Mouse (Mus musculus) intestine, embryonic 16.5 days (tissue): ENCODE results near the gene Rcsd1. TPM values are rescaled to one million over a fixed set of nuclear protein-coding genes. Genes with fewer than 3 reads are reported as not detected.

Source experiments
- ATAC-seq: fragments of 200-750 bp; cut with Nextera tagmentation; 2 replicates; pipeline ENCODE4 v1.8.0; 2017; ENCODE audit warnings: moderate TSS enrichment, moderate library complexity
- H3K27ac ChIP-seq: fragments of 300-500 bp; sonication (generic); 2 replicates; pipeline ENCODE4 v1.5.1; 2014; ENCODE audit warnings: mild to moderate bottlenecking, low read length
- H3K27me3 ChIP-seq: fragments of 300-500 bp; sonication (generic); replicated peaks from 2 replicates; pipeline ENCODE4 v1.6.1; 2014; ENCODE audit warnings: low read length, control low read depth, mixed read lengths; ENCODE audit not compliant: control insufficient read depth, insufficient read depth
- H3K36me3 ChIP-seq: fragments of 300-500 bp; sonication (generic); 2 replicates; pipeline ENCODE4 v1.6.1; 2014; ENCODE audit warnings: low read length, control low read depth; ENCODE audit not compliant: control insufficient read depth, insufficient read depth
- H3K4me1 ChIP-seq: fragments of 300-500 bp; sonication (generic); 2 replicates; pipeline ENCODE4 v1.6.1; 2014; ENCODE audit warnings: low read length, control low read depth, mixed read lengths; ENCODE audit not compliant: control insufficient read depth, insufficient read depth
- H3K4me2 ChIP-seq: fragments of 300-500 bp; sonication (generic); 2 replicates; pipeline ENCODE4 v1.6.1; 2014; ENCODE audit warnings: low read depth, low read length, control low read depth
- H3K4me3 ChIP-seq: fragments of 300-500 bp; sonication (generic); 2 replicates; pipeline ENCODE4 v1.5.1; 2014; ENCODE audit warnings: mild to moderate bottlenecking, low read length
- H3K9ac ChIP-seq: fragments of 300-500 bp; sonication (generic); 2 replicates; pipeline ENCODE4 v1.6.1; 2014; ENCODE audit warnings: low read depth, low read length
- H3K9me3 ChIP-seq: fragments of 300-500 bp; sonication (generic); 2 replicates; pipeline ENCODE4 v1.6.1; 2016; ENCODE audit warnings: low read length, control low read depth; ENCODE audit not compliant: control insufficient read depth
- WGBS: fragments of 180-500 bp; shearing (Covaris S2); extraction: QIAGEN DNeasy Blood & Tissue Kit; methylation state at CpG from one replicate; pipeline ENCODE4 v1.1.7; 2014; 5-methylcytosine and 5-hydroxymethylcytosine counted together
- polyA plus RNA-seq: library from polyadenylated mRNA; unstranded; fragments of >200 nt; fragmentation: Nextera tagmentation; extraction: Ambion mirVana; gene quantifications from 2 replicates; pipeline ENCODE4 v1.2.1, GENCODE M21; 2015

Rcsd1 gene
- polyA plus RNA-seq, 1 experiment from 2014 or later: 32.4 TPM

DNA sequence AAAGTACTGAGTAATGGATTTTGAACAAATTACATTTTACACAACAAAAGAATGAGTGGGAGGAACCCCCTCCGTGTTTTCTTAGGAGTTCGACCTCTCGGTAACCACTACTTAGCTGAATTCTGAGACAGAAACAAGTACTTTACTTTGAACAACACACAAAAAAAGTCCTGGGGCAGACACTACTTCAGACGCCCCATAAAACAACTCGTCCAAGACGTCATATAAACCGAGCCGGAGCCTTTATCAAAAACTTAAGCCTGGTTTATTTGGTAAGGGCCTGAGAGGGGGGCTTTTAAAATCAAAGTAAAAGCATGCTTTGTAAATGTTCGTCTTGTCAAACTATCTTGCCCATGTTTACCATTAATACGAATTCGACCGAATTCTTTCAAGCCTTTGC lies 76.2 kb downstream of the Rcsd1 start:
- Histone ChIP-seq H3K27ac (no peak overlapping the region; the same call in 1 of the 2 replicates), H3K27me3 (no peaks in the 10 kb centered on the region), H3K4me2 (peak overlapping the region; percentile 84), H3K4me1 (peaks cover 34% of the 10 kb centered on the region), H3K9ac (peak overlapping the region; percentile 89), H3K36me3 (no peaks in the 10 kb centered on the region), H3K4me3 (peak overlapping the region; percentile 88), H3K9me3 (no peaks in the 10 kb centered on the region)
- WGBS: 1% methylated on average over 12 of the region's 12 CpGs
- no peak for ATAC-seq

DNA sequence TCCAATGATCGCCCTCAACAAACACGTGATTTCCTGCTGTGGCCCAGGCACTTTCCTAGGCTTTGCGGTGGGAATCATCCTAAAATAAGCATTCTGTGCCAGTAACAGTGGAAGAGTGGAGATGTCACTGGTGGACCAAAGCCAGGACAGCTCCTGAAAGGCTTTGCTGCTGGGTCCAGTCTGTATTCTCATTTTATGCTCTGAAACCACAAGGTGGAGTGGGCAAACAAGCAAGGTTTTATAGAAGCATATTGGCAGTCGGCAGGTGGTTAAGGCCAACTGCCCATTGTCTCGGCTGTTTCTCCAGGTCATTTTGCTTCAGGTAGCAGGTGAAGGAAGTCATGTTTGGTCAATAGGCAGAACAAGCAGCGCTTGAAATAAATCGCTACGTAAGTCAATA lies 78.4 kb downstream of the Rcsd1 start:
- H3K9me3 ChIP-seq: no peaks in the 10 kb centered on the region
- ATAC-seq: no peak
- peaks cover 34% of the 10 kb centered on the region for H3K4me1 ChIP-seq
- H3K27me3 ChIP-seq: no peaks in the 10 kb centered on the region
- H3K36me3 ChIP-seq: no peaks in the 10 kb centered on the region
- no peak overlapping the region for H3K9ac ChIP-seq
- H3K27ac ChIP-seq: no peak overlapping the region
- no peak overlapping the region for H3K4me3 ChIP-seq
- WGBS: 64% methylated on average over 8 of the region's 8 CpGs
- H3K4me2 ChIP-seq: no peak overlapping the region; the same call in 1 of the 2 replicates

DNA sequence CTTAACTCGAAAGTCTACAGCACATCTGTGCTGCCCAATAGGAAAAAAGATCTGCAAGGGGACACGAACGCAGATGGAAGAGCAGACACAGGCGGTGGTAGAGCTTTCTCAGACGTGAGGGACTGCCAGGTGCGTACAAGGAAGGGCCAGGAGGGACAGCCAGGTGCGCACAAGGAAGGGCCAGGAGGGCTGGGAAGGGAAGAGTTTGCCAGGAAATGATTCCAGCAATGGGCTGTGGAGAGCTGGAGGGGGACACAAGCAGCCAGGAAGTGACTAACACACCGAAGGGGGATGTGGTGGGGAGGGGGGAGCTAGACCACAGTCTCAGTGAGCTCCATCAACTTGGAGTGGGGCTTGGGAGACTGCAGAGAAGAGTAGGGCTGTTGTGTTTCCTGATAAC lies 79.6 kb downstream of the Rcsd1 start:
- no peaks in the 10 kb centered on the region for H3K36me3 ChIP-seq
- peaks cover 29% of the 10 kb centered on the region for H3K4me1 ChIP-seq
- no peaks in the 10 kb centered on the region for H3K27me3 ChIP-seq
- peak; percentile 13; the same call in 1 of the 2 replicates for ATAC-seq
- H3K4me3 ChIP-seq: no peak overlapping the region; the same call in 1 of the 2 replicates
- 27% methylated on average over 8 of the region's 8 CpGs for WGBS
- no peaks in the 10 kb centered on the region for H3K9me3 ChIP-seq
- peak overlapping the region; percentile 76 for H3K27ac ChIP-seq
- H3K4me2 ChIP-seq: peak overlapping the region; percentile 28
- H3K9ac ChIP-seq: peak overlapping the region; percentile 23

DNA sequence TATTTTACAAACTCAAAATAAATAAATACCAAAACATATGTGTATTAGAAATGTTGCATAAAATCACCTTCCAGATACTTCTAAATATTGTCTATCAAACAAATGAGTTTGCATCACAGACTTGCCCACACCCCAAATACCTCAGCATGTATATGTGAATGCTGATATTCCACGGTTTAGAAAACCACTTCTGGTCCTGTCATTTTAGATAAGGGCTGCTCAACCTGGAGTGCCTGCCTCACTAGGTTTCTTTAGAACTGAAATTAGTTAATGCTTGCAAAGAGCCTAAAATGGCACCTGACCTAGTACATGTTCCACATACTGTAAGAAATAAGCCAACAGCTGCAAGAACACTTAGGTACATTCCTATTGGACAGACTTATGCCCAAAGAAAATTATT lies 81.0 kb downstream of the Rcsd1 start:
- H3K4me1 ChIP-seq: peaks cover 26% of the 10 kb centered on the region
- H3K9ac ChIP-seq: no peak overlapping the region
- H3K4me3 ChIP-seq: no peak overlapping the region
- ATAC-seq: no peak
- H3K27me3 ChIP-seq: no peaks in the 10 kb centered on the region
- H3K36me3 ChIP-seq: no peaks in the 10 kb centered on the region
- H3K4me2 ChIP-seq: no peak overlapping the region
- no peak overlapping the region for H3K27ac ChIP-seq
- 82% methylated on average over 1 of the region's 1 CpGs for WGBS
- no peaks in the 10 kb centered on the region for H3K9me3 ChIP-seq

DNA sequence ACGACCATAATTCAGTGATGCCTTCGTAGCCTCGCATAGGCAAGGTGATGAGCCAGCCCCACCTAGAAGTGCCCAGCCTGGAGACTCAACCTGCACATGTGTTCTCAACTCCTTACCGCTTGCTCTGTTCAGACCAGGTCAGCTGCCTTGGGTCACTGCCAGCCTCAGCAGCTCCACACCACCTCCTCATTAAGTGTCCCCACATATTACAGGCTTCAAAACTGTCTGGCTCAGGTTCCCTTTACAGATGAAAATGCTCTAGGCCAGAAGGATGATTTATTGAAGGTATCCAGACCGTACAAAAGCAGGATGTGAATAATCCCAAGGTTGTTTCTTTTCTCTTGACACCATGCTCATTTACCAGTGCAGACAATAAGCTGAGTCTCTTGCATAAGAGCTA lies 83.7 kb downstream of the Rcsd1 start:
- Histone ChIP-seq H3K27ac (no peak overlapping the region), H3K4me1 (peaks cover 18% of the 10 kb centered on the region), H3K36me3 (no peaks in the 10 kb centered on the region), H3K9ac (no peak overlapping the region), H3K4me2 (no peak overlapping the region), H3K27me3 (no peaks in the 10 kb centered on the region), H3K9me3 (no peaks in the 10 kb centered on the region), H3K4me3 (no peak overlapping the region)
- 65% methylated on average over 5 of the region's 5 CpGs for WGBS
- no peak for ATAC-seq

DNA sequence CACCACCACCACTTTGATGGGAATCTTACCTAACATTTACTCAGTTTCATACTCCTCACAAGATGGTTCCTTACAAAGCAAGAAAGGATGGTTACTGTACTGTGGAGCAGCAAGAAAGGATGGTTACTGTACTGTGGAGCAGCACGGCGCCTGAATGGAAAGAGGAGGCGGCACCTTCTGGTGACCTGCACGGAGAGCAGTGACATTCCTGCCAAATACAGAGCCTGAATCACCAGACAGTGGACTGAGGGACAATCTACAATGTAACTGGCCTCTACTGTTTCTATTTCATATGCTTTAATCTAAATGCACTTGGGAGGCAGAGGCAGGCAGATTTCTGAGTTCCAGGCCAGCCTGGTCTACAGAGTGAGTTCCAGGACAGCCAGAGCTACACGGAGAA lies 84.5 kb downstream of the Rcsd1 start:
- H3K4me3 ChIP-seq: no peak overlapping the region
- H3K9me3 ChIP-seq: no peaks in the 10 kb centered on the region
- H3K4me2 ChIP-seq: no peak overlapping the region
- H3K9ac ChIP-seq: no peak overlapping the region
- H3K36me3 ChIP-seq: no peaks in the 10 kb centered on the region
- H3K27me3 ChIP-seq: no peaks in the 10 kb centered on the region
- peaks cover 14% of the 10 kb centered on the region for H3K4me1 ChIP-seq
- no peak for ATAC-seq
- H3K27ac ChIP-seq: no peak overlapping the region
- WGBS: 84% methylated on average over 5 of the region's 5 CpGs

DNA sequence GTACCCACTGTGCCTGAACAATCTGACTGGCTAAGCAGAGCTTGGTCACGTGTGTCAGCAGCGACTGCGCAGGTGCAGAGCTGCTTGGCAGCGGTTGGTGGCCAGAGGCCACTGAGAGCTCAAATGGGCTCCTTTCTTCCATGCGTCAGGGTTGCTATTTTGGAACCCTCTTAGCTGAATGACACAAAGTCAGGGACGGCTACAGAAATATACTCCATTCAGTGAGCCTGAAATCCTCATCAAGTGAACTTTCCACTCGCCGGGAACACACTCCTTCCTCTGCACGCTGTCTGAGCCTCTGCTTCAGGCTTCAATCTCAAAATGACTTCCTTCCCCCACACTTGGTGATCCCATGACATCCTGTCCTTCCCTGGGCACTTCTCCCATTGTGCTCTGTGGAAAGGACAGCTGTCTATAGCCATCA lies 91.3 kb downstream of the Rcsd1 start:
- Histone ChIP-seq H3K4me2 (no peak overlapping the region), H3K4me1 (peaks cover 19% of the 10 kb centered on the region), H3K9me3 (0 out of 2 replicates have a peak, but pooled peaks cover 4% of the 10 kb centered on the region), H3K27ac (no peak overlapping the region; the same call in 1 of the 2 replicates), H3K4me3 (no peak overlapping the region), H3K27me3 (no peaks in the 10 kb centered on the region), H3K9ac (no peak overlapping the region), H3K36me3 (peaks cover 11% of the 10 kb centered on the region; the same call in 1 of the 2 replicates)
- 69% methylated on average over 9 of the region's 9 CpGs for WGBS
- ATAC-seq: 0 out of 2 replicates have a peak, but pooled peaks have one; percentile 19

DNA sequence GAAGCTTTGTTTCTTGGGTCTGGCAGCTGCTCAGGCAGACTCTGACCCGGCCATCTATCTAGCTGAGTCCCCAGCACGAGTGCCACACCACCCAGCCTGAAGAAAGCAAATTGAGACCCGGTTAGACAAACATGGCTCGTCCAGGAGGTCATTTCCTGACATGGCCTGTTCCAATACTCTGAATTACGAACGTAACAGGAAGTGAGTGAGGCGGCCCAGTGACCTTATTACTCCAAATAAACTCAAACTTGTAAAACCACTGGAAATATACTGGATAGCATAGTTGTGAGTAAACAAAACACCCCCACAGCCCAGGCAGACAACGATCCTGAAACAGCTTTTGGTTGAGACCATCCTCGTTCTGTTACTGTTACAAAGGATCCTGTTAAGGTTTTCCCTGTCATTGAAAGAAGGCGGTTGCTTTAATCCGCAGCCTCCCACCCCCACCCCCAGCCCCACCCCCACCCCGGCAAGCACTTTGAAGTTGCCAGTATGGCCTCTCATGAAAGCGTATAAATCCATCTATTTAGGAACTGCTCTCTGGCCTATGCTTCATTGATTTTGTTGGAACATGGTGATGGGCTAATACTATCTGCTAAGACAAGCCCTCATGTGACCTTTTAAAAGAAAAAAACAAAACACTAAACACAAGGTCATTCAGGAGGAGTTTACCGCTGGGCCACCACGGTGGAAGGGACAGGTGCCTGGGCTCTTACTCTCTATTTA lies 92.2 kb downstream of the Rcsd1 start:
- H3K4me3 ChIP-seq: no peak overlapping the region
- peak; percentile 85 for ATAC-seq
- H3K9ac ChIP-seq: peak overlapping the region; percentile 21; the same call in 1 of the 2 replicates
- H3K36me3 ChIP-seq: peaks cover 11% of the 10 kb centered on the region; the same call in 1 of the 2 replicates
- peak overlapping the region; percentile 34 for H3K4me2 ChIP-seq
- WGBS: 15% methylated on average over 15 of the region's 15 CpGs
- peaks cover 19% of the 10 kb centered on the region for H3K4me1 ChIP-seq
- peak overlapping the region; percentile 81 for H3K27ac ChIP-seq
- 0 out of 2 replicates have a peak, but pooled peaks cover 4% of the 10 kb centered on the region for H3K9me3 ChIP-seq
- H3K27me3 ChIP-seq: no peaks in the 10 kb centered on the region

DNA sequence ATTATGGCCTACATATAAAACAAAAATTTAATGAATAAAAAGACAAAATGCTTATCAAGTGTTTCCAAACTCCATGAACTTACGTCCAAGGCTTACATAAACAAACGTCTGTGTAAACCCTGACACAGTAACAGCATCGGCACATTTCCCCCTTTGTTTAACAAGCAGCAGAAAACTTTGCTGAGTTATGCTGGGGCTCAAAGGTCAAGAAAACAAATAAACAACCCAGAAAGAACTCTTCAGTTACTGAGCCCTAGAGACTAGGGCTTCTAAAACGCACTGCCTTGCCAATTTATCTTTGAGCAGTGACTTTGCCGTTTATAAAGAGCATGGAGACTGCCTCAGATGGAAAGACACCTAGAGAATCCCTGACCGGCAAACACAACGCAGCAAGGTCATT lies 92.9 kb downstream of the Rcsd1 start:
- peaks cover 19% of the 10 kb centered on the region for H3K4me1 ChIP-seq

More for the DNA sequence above, 92.9 kb downstream of the Rcsd1 start:
- 0 out of 2 replicates have a peak, but pooled peaks cover 4% of the 10 kb centered on the region for H3K9me3 ChIP-seq
- H3K36me3 ChIP-seq: peaks cover 11% of the 10 kb centered on the region; the same call in 1 of the 2 replicates
- peak; percentile 26 for ATAC-seq
- peak overlapping the region; percentile 34; the same call in 1 of the 2 replicates for H3K4me2 ChIP-seq
- 17% methylated on average over 7 of the region's 7 CpGs for WGBS
- no peak overlapping the region for H3K4me3 ChIP-seq
- H3K27ac ChIP-seq: peak overlapping the region; percentile 81
- peak overlapping the region; percentile 21; the same call in 1 of the 2 replicates for H3K9ac ChIP-seq
- no peaks in the 10 kb centered on the region for H3K27me3 ChIP-seq
